Mouse (Mus musculus): ENCODE measurements around the gene Fam118a.

Fam118a gene

DNA sequence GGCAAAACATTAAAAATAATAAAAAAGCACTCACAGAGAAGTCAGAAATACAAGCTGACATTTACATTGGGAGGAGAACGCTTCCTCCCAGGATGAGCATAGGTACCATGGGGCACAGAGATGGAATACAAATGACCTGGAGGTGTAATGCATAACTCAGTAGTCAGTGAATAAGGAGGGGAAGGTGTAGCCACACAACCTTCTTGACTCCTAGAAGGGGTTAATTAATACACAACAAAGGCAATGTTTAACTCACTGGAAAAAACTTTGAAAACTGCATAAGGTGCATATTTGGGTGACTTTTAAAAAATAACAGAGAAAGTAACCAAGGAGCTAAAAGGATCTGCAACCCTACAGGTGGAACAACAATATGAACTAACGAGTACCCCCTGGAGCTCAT, 43.9 kb downstream of the Fam118a start:
- no peak for DNase-seq (ENCODE audit: low read depth)

DNA sequence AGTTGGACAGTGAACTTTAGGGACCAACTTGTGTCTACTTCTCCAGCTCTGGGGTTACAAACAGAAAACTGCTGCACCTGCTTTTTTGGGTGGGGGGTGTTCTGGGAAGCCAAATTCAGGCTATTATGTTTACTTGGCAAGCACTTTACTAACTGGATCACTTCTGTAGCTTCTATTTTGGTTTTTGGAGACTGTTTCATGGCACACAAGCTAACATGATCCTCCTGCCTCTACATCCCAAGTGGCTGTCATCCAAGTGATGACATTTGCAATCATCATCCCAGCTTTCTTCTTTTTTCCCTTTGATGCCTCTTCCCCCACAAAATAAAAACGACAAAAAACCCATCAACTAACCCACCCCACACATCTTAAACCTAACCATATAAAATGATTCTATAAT, 56.9 kb downstream of the Fam118a start:
- no peak for DNase-seq (ENCODE audit: low read depth)
